Mouse (Mus musculus): ENCODE data around the gene Gm37240.
A peak's percentile ranks its signal among the peaks of the same experiment; 100 is the strongest.

Gene Gm37240

DNA sequence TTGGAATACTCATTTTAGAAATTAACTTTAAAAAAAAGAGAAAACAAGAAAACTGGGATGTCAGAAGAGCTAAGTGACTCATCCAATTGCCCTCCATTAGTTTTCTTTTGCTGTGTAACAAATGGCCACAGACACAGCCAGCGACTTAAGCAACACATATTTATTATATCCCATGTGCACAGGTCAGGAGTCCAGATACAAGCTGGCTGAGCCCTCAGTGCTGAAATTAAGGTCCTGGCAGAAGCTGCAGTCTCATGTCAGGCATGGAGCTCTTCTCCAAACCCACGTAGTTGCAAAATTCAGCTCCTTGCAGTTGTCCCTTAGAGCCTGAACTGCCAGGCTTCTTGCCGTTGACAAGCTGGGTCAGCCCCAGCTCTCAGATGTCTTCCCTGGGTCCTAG, 504.0 kb downstream of the Gm37240 start:
- no peak for DNase-seq

DNA sequence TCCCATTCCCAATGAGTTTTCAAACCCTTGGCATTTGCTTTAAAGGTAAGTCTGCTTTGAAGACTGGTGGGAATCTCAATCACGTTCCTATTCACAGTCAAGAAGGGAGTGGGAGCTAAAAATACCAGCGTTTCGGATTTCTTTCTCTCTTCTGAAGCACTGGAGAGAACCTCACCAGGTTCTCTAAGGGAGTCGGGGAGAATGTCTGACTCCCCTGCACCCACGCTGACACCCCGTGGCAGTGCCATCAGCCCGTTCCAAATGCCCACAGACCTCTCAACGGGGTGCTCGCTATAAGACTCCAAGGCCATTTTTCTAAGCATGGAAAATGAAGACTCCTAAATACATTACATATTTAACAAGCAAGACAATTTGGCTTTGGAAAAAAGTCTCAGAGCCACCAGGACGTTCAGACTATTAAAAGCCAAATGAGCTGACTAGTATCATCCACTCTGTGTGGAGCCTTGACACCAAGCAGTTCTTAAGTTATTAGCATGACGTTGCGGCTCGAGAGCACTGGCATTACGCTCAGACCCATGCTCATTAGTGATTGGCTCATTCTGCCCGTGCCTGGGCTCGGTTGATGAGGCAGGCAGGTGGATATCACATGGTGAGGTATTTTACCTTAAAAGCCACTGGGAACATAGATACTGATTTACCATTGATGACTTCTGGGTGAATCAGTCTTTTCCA, 508.5 kb downstream of the Gm37240 start:
- no peak for DNase-seq

DNA sequence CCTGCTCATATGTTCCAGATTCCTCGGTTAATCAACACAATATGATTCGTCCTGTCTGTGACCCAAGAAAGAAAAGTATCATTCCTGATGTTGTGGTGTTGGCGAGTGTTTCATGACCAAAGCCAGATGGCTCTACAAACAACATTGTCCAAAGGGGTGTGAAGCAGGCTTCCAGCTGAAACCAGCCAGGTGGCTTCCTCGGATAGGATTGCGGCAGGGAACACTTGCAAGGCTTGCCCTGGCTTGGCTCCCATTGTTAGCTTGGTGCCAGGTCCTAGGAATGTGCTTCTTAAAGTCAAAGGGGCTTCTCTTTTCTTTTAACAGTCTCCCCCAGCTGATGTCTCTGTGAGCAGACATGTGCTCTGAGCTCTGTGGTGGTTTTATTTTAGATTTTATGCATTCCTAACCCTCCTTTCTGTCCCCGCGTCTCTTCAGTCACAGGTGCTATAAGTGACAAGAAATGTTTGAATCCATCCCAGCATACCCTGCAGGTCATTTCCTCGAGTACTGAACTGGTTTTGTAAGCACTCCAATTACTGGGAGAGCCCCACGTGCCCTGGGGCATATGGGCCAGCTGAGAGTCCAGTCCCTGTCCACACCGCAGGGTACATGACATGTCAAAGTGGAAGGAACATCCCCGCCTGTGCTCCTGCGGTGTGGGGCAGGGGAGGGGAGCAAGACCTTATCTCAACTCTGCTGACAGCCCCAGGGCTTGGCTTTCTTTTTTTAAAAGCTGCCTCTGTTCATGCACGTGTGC, 509.2 kb downstream of the Gm37240 start:
- DNase-seq = peak; percentile 42

DNA sequence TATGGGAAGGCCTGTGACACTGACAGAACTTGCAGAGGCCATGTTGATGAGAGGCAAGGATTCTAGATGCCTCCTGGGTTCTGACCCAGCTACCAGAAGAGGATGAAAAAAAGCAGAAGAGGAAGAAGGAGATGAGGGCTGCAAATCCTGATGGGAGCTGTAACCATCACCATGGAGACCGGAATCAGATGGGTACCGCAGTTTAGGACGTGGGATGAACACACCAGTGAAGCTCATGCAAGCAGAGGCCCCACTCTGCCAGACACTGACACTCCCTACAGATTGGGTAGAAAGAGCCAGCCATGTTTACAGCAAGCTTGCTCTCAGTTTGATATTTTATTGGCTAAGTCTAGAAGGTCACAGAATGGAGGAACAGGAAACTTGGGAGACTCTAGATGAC, 509.8 kb downstream of the Gm37240 start:
- no peak for DNase-seq

DNA sequence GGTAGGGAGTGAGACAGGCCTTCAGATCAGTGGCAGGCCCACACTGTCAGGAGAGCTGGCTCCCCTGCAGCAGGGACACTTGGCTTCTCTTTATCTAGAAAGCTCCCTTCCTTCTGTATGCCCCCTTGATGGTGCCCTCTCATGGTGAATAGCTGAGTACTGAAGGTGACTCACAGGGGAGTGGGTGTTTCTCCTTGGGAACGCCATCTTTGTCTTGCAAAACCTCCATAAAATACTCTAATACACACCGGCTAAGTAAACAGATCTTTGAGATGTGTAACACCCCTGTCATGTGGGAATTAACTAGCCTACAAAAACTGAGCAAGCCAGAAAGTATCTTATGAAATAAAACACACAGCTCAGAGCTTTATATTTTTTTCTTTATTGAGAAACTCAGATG, 510.8 kb downstream of the Gm37240 start:
- DNase-seq = no peak

DNA sequence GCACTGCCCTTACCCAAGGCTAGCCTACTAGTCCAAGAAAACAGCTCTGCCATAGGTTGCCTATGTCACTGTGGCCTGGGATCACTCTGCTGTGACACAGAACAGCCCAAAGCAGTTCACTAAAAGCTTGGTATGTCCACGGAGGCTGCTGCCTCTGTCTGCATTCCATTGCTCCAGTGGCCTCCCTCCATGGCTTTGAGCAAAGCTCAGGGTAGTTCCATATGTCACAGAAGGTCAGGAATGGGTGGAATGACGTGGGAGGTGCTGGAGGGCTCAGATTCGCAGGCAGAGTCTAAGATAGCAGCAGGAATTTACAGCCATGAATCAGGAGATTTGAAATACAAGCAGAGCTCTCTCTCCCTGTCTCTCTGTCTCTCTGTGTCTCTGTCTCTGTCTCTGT, 514.3 kb downstream of the Gm37240 start:
- DNase-seq = no peak

DNA sequence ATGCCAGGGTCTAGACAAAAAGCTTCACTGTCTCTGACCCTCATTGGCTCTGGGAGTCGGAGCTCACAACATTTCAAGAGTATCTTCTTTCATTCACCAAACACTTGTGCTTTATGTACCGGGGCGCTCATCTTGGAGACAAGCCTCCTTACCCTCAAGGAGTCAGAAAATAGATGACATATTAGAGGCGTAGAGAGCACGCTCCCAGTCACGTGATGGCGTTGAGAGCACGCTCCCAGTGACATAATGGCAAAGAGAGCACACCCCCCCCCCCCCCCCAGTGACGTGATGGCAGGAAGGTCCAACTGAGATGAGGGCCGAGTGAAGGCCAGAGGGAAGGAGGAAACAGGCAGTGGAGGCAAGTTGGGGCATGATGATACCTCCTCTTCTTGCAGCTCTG, 517.5 kb downstream of the Gm37240 start:
- DNase-seq = no peak

DNA sequence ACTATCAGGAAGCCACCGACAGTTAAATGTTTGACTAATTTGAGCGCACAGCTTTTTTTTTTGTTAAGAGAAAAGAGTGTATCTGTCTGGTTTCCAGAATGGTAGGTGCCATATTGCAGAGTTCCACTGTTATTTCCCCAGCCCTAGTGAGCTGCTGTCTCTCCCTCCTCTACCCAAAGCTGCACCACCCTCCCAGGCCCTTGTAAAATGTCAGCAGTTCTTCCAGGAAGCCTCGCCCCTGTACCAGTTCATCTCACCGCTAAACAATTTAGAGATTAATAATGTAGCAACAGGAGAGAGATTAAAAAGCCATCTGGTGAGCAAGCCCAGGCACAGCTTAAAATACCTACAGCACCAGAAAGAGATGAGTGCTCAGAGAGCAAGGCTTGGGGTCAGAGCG, 518.2 kb downstream of the Gm37240 start:
- no peak for DNase-seq

DNA sequence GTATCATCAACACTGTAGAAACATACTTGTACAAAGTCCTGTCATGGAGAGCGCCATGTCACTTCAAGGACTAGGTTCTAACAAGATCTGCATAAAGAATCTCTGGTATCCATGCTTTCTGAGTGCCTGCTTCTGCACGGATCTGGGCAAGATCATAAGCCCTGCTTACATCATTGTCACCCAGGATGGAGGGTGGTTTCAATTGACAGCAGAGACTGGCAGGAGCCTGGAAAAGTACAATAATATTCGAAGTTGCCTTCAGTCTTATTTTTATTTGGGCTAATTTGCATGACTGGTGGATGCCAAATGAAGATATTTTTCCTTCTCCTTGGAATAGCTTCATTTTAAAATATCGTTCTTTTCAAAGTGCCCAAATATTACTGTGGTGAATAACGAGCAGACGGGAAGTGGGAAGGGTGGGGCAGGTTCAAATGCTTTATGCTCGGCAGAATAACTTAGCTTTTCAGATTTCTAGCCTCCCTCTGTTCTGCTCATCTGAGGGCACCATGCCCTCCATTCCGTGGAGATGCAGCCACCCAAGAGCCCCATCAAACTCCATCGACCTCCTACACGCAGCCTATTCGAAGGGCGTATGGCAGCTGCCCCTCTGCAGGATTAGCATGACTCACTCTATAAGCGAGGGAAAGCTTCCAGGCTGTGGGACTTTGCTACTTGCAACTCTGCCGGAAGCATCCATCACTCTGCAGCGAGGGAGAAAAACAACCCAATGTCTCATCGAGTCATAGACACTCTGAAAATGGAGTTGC, 518.8 kb downstream of the Gm37240 start:
- peak; percentile 9 for DNase-seq

DNA sequence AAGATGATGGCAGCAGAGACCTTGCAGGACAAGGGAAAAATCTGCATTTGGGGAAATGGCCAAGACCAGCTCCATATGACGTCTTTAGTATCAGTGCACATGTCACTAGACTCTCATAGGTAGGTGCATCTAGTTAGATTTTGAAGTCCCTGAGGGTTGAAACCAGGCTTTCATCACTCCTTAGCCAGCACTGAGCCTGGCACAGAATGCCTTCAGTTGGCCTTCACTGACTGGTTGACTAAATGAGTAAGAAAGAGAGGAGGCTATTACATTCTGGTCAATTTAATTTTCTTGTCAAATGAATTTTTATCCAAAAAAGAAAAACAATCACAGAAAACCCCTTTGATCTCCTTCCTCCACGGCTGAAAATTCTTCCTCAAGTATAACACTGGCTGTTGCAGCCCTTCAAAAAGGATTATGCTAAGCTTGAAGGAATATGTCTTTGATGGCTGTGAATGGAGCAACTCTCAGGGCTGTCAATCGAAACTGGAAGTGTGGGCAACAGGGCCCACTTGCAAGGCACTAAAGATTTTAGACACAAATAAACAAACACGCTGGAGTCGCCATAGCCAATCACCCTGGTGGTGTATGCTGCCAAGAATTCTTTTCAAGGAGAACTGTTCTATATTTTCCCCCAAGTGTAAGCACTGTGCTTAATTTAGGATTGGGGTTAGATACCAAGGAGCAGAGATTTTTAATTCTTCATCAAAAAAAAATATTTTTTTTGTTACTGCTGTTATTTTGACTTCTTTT, 522.6 kb downstream of the Gm37240 start:
- no peak for DNase-seq

DNA sequence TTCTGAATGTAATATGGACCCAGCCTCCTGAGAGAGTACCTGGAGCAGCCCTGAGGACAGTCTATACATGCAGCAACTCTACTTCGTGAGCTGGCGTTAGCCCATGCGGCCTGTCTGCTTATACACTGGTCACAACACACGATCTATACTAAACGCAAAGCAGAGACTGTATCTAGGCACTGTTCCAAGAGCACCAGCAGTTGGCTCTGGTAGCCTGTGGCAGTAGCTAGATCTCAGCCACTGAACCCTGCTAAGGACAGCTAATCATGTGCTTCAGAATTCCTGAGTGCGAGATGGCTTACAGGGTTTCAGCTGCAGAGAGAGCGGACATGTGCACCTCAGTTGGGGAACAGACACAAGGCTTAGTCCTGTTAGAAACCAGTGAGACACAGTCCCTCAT, 524.4 kb downstream of the Gm37240 start:
- DNase-seq = no peak

DNA sequence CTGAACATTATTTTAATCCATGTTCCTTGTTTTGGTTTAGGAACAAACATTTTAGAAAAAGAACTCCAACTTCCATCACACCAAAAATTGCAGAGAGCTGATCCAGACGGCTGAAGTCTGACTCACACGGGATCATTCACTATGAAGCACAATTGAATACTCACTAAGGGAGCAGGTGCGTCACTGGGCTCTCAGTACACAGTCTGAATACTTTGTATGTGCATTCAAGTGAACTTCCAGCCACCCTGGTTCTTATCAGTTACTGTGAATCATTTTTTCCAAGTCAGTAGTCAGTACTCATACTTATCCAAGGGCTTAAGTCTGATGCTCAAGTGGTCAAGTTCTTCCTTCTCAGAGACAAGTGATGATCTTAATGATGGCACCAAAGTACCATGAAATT, 530.9 kb downstream of the Gm37240 start:
- no peak for DNase-seq

DNA sequence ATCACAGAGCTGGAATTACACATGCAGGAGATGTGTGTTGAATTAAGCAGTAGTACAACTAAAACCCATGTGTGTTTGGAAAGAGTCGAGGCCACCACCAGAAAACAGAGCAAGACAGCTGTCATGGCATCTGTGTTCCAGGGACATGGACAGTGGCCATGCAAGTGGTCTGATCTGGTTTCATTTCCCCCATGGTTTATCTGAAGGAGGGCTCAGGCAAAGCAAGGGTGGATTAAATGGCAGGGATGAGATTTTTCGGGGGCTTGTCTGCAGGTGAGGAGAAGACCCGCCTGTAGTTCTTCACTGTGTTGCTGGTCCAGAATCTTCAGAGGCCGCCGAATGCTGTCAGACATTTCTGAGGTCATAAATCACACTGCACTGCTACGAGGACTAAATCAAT, 539.3 kb downstream of the Gm37240 start:
- DNase-seq = no peak

DNA sequence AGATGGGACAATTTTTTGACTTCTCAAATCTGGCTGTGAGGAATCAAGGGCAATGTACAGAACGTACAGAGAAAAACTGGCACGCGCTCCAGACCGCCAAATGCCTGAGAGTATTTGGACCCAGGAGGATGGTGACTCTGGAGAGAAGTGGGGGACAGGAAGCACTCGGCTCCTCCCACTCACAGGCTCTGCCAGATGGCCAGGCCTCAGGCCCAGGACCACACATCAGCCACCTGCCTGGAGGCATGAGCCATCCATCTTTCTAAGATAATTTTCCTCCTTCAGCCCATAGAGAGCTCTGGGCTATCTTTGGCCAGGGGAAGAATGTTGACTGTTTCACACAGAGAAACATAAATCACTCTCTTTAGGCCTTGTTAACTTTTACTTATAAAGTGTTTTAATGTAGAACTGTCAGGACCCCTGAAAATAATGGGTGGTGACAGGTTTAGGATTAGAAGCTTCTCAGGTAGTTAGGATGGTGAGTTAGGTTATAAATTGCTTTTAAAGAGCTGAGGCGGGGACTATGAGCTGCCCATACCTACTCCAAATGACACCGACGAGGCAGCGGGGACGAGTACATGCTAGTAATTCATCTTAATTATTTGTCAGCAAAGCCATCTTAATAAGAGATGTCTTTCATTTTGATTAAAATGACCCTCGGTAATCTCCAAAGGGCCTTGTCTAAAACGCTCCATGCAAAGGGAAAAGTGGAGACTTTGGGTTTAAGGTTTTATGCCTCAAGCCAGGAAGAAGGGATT, 546.0 kb downstream of the Gm37240 start:
- DNase-seq = peak; percentile 25

DNA sequence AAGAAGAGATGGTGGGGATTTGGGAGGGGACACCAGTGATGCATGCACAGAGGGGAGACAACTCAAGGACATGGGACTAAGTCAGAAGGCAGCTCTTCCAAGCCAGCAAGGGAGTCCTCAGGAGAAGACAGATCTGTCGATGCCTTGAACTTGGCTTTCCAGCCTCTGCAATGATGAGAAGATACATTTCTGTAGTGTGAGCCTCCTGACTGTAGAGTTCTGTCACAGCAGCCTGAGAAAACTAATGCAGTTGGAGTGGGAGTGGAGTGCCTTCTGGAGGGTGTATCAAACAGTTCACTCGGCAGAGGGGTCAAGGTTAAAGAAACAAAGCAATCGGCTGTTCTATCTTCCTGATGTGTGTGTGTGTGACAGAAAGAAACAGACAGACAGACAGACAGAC, 546.8 kb downstream of the Gm37240 start:
- no peak for DNase-seq

DNA sequence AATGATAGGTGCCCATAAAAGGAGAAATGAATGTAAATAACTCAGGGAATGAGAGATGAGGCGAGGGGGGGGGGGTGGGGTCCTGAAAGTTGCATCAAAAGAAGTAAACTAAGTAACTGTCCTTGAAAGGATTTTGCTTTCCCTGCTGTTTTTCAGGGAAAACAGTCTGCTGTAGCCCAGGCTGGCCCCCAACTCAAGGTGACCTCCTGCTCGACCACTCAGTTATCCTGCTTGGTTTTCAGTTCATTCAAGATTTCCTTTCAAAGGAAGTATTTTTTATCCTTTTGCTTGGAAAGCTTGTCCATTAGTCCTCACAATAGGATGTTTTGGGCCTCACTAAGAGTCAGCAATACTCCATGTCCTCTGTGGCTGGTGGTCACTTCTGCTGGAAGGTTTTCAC, 547.4 kb downstream of the Gm37240 start:
- no peak for DNase-seq

DNA sequence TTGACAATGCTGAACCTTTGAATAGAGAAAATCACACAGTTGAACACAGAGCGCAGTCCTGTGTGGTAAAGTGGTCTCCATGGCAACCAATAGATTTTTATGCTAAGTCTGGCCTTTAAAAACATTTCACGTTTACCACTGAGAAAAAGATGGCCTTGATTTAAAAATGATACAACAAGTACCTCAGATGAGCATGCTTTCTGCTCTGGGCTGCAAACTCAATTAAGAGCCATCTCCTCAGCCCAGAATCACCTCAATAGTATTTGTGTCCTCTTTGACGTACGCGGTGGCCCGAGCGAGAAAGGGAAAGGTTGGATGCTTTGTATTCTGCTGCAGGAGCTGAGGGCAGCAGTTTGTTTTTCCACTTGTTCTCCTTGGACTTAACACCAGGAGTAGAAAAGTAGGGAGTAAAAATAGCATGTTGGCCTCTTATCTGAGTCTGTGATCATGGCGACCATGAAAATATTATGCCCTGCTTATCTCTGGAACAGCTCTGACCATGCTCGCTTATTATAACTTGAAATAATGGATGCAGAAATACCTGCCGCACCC, 548.0 kb downstream of the Gm37240 start:
- DNase-seq = no peak

DNA sequence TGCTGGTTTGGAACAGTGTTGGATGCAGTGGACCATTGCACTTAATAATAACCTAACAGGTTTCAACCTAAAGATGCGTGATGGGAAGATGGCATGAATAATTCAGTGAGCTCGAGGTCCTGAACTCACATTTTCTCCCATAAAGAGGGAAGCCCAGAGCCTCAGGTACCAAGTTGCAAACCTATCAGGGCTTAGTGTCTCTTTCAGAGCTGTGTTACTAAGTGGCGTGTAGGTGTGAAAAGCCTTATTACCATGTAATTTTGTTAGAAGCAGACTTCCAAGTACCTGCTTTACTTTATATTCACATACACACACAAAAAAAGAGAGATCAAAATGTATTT, 548.6 kb downstream of the Gm37240 start:
- no peak for DNase-seq

DNA sequence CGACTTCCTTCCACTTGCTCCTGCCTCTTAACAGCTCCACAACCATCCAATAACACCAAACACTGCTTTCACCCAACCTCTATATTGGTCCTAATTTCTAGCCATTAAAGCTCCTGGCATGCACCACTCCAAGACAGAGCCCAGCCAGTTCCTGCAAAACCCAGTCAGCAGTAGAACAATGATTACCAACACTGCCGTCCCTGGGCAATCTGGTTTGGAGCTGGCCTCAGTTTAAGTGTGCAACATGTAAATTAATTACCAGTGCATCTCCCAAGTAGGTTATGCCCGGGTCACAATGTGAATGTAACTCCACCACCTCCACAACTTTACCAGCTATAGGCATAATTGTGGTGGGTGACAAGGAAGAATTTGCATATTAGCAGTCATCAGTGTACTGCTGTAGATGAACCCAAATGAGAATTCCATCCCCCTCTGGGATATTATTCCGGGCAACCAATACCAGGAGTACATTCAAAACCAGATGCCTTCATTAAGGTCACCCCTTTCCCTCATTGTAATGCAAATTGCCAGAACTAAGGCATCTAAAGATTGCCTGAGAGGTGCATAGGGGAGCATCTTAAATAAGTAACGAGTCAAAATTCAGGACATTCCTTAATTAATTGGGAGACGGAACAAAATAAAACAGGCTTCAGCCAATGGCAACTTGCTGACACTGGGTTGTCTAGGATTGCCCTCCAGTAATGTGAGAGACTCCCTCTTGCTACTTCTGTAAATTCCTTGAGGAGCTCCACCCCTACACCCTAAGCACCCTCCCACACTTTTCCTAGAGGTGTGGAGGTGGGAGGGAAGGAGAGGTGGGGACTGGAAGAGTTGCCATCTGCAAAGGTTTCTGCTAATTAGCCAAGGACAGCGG, 549.2 kb downstream of the Gm37240 start:
- DNase-seq = peak; percentile 42

DNA sequence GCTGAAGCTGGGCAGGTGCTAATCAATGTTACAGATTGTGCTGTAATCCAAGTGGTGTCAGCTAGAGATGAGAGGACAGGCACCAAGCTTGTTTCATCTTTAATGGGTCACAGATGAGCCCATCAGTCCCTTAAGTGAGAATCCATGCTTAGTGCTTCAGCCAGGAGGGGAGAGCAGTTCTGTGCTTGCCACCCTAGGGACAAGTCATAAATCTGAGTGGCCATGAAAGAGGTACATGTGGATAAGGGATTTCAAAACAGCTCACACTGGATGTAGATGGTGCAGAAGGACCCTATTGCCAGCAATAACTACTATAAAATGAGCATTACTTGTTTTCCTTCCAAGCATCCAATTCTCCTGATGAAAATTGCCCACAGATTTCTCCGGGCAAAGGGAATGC, 551.8 kb downstream of the Gm37240 start:
- DNase-seq = no peak

DNA sequence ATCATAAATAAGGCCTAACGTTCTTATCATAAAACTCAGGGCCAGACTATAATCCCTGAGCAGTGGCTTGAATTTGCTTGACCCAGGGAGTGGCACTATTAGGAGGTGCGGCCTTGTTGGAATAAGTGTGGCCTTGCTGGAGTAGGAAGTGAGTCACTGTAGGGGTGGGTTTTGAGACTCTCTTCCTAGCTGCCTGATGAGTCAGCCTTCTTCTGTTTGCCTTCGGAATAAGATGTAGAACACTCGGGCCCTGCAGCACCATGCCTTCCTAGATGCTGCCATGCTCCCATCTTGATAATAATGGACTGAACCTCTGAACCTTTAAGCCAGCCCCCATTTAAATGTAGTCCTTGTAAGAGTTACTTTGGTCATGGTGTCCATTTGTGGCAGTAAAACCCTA, 555.0 kb downstream of the Gm37240 start:
- DNase-seq = no peak

Measured in retina, postnatal 1 day (tissue).